Mouse (Mus musculus): ENCODE data around the gene Dock8. TPM values are rescaled to one million over a fixed set of nuclear protein-coding genes. Genes with fewer than 3 reads are reported as not detected.

Dock8 gene
- polyA plus RNA-seq, 1 experiment, result 17.8 TPM

DNA sequence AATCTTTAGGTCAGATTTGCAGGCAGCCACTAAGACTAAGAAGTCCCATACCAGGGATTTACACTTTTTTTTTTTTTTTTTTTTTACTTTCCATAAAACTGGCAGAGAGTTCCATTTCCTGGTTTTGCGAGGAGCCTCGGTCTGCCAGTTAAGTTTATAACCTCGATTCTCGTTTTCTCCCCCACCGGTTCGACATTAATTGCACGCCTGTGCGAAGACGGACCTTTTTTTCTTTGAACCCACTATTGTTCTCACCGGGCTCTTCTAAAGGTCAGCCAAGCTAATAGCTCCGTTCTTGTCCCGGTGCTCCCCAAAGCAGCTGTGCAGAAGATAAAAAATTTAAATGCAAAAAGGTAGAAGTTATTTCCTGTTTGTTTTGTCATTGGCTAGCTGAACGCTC lies 249.9 kb downstream of the Dock8 start:
- Histone ChIP-seq H3K4me3 (ENCODE audit: insufficient read depth, low read depth, low read length) (no peak overlapping the region), H3K4me1 (ENCODE audit: control insufficient read depth, insufficient read depth, low read length) (peaks cover 7% of the 10 kb centered on the region; the same call in 1 of the 2 replicates), H3K27me3 (replicated peaks; ENCODE audit: control insufficient read depth, insufficient read depth, low read length) (no peaks in the 10 kb centered on the region), H3K27ac (ENCODE audit: insufficient read depth, low read depth, low read length) (peak overlapping the region; percentile 43), H3K36me3 (ENCODE audit: control insufficient read depth, insufficient read depth, low read length) (no peaks in the 10 kb centered on the region)
- WGBS, result 18% methylated on average over 13 of the region's 13 CpGs
- TF ChIP-seq CTCF (conservative IDR thresholded peaks at IDR 0.05; ENCODE audit: insufficient read depth, insufficient read length, low read depth, low read length) (no peak), POLR2A (IDR thresholded peaks at IDR 0.05; ENCODE audit: low read depth, low read length) (no peak)
- peak; percentile 77 for DNase-seq

DNA sequence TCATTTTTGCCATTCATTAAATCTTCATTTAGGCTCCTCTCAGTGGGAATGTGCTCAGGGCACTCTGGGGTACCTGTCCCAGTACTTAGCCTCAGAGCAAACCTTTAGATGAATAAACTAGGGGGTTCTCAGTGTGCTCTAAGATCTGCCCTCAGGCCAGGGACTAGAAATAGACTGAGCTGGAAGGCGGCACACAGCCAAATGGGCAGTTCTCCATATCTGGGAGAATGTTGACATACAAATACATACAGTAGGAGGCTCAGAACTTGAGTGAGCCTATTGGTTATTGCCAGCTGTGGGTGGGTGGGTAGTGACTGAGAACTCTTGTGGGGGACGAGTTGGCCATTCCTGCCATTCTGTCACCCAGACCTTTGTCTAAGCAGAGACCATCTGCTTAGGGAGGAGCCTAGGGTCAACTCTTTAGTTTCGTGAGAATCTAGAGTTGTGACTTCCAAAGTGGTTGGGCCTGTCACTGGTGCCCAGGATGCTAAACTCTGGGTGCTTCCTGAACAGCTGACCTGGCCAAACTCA lies 252.3 kb downstream of the Dock8 start:
- WGBS, result 66% methylated on average over 3 of the region's 3 CpGs
- peak overlapping the region; percentile 12 for H3K27ac ChIP-seq (ENCODE audit: insufficient read depth, low read depth, low read length)
- no peak overlapping the region for H3K4me3 ChIP-seq (ENCODE audit: insufficient read depth, low read depth, low read length)
- no peaks in the 10 kb centered on the region for H3K36me3 ChIP-seq (ENCODE audit: control insufficient read depth, insufficient read depth, low read length)
- TF ChIP-seq CTCF (conservative IDR thresholded peaks at IDR 0.05; ENCODE audit: insufficient read depth, insufficient read length, low read depth, low read length) (no peak), POLR2A (IDR thresholded peaks at IDR 0.05; ENCODE audit: low read depth, low read length) (no peak)
- H3K27me3 ChIP-seq (replicated peaks; ENCODE audit: control insufficient read depth, insufficient read depth, low read length), result no peaks in the 10 kb centered on the region
- DNase-seq, result no peak
- H3K4me1 ChIP-seq (ENCODE audit: control insufficient read depth, insufficient read depth, low read length), result peaks cover 7% of the 10 kb centered on the region; the same call in 1 of the 2 replicates

Other genes starting within 250 kb of the Dock8 start
- 7.3 and 10.7 TPM in 2 replicates for gene Pgm5, start 137.7 kb upstream of the Dock8 start, polyA plus RNA-seq (2012; rRNA removed)
- gene Gm10053, start 123.8 kb upstream of the Dock8 start, polyA plus RNA-seq (2012; rRNA removed), result 52.1 and 89.3 TPM in 2 replicates
- not detected in 2 replicates for gene Foxd4, start 98.3 kb upstream of the Dock8 start, polyA plus RNA-seq (2012; rRNA removed)
- 2.2 and 3.5 TPM in 2 replicates for gene Cbwd1, start 37.9 kb upstream of the Dock8 start, polyA plus RNA-seq (2012; rRNA removed)
- 56.0 and 68.7 TPM in 2 replicates for gene Kank1, start 237.4 kb downstream of the Dock8 start, polyA plus RNA-seq (2012; rRNA removed)